Mouse (Mus musculus): ENCODE measurements at regions not wholly inside any gene's neighbourhood (a gene's known extent, or its start where the extent isn't known, plus 50 kb on each side); places are given as distances from the start of the nearest gene placed in this dataset.
A peak's percentile ranks its signal among the peaks of the same experiment; 100 is the strongest.
"Not testable (repeated sequence)": the region's sequence is repeated elsewhere in the genome, so short reads cannot be mapped to it uniquely, and the experiment has no call there.

DNA sequence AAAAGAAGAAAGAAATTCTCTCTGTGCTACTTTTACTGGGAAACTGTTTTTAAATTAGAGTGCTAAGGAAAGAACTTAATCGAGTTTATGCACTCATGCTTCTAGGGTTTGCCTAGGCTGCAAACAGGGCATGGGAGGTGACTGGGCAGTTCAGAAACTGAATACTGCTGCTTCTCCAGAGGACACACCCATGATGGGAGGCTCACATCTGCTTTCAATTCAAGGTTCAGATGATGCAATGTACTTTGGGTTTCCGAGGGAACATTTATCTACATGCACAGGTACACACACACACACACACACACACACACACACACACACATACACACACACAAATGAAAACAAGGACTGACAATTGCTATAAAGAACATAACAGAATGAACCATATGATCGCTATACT is 417.4 kb downstream of the Htr7 start:
- no peak for DNase-seq (ENCODE audit: low spot score in 2 of 2)

DNA sequence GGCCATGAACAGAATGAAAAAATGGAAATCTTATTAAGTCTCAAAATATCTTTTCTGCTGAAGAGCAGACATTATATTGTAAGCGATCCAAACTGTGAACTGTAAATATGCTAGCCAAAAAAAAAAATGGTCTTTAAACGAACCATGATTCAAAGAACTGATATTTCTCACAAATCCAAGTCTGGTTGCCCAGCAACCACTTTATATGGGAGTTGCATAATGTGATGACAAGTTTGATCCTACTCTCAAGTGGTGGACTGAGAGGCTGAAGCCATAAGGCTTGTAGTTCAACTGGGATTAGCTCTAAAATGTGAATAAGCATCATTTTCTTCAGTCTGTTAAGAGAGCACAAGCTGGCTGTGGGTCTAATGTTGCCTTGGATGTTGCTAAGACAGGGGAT is 435.5 kb downstream of the Htr7 start:
- DNase-seq (ENCODE audit: low spot score in 2 of 2) = no peak

DNA sequence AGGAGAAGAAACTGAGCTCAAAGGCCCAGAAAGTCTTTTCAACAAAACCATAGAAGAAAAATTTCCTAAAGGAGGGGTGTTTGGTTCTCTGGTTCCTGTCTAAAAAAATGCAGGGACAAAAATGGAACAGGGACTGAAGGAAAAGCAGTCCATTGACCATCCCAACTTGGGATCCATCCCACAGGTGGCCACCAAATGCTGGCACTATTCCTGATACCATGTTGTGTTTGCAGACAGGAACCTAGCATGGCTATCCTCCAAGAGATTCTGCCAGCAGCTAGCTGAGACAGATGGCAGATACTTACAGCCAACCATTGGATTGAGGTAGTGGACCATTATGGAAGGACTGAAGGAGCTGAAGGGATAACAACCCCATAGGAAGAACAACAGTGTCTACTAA is 461.9 kb downstream of the Htr7 start:
- DNase-seq (ENCODE audit: low spot score in 2 of 2) = no peak

DNA sequence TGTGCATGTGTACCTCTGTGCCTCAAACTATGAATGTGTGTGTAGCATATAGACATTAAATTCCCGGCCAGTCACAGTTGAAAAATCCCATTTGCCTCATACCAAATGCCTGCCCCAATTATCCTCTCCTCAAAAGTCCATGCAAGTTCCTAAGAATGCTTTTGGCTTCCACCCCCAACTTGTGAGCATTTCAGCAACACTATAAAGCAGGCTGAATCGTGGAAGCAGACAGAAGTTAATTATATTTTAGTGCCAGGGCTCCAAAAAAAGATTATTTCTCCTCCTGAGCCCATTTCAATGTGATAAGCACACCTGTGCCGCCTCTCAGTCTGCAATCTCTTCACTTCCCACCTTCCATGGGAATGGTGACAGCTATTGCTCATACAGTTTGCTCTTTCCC is 481.3 kb downstream of the Htr7 start:
- DNase-seq (ENCODE audit: low spot score in 2 of 2) = no peak

DNA sequence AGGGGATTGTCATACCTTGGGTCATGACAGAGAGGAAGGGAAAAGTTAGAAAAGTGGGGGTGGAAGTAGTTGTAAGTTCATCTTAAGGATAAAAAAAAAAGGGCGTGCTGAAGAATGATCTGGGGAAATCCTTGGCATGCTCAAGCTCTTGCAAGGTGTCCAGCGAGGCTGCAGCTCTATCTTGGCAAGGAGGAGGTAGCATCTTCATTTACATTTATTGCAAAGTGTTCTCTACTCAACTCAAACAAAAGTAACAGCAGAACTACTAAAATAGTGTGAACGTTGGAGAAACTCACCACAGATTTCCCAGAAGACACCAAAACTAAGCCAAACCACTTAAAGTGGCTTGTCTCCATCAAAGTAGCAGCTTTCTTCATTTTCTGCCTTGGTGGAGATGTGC is 507.9 kb downstream of the Htr7 start:
- no peak for DNase-seq (ENCODE audit: low spot score in 2 of 2)

DNA sequence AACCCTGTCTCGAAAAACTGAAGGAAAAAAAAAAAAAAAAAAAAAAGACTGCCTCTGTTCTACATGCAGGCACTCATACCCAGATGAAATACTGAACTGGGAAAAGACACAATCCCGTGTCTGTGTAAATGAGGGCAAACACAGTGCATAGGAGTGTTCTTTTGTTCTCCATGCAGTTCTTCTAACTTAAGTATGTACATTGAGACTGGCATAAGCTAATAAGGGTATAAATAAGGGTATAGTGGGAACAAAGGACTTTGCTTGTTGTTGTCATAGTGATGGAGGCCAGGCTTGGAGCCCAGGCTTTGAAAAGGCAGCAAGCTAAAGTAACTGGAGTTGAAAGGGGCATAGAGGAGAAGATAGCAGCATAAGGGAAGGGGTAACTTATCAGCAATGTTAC is 520.5 kb downstream of the Htr7 start:
- no peak for DNase-seq (ENCODE audit: low spot score in 2 of 2)

DNA sequence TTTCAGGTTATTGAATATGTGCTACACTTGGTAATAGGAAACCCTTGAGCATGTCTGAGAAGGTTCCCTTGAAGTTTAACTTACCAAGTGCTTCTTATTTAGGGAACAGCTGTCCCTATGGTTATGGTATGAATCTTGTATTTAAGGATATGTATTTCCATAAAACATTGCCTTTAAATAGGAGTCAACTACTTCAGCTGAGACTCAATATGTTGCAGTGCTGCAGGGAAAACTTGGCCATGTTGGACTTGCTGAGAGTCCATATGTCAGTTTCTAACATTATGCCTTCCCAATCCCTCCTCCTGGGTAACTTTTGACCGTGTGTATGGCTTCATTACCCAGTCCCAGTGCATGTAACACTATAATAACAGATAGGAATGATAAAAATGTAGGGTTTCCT is 528.0 kb downstream of the Htr7 start:
- no peak for DNase-seq (ENCODE audit: low spot score in 2 of 2)

DNA sequence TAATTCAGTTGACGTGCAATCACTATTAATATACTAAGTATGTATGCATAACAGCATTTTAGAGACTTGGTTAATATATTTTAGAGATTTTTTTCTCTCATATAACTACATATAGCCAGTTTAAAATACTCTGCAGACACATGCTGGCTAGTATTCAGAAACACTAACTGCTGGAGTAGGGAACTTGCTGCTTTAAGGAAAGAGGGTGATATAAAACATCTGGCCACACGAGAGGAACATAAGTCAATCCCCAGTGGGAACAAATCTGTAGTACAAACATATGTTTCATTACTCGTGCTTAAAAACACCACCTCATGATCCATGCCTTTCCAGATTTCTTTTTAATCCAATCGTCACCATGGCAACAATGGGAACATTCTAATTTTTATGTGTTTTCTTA is 563.6 kb downstream of the Htr7 start:
- DNase-seq (ENCODE audit: low spot score in 2 of 2) = peak in 1 of 2 experiments; percentile 7

DNA sequence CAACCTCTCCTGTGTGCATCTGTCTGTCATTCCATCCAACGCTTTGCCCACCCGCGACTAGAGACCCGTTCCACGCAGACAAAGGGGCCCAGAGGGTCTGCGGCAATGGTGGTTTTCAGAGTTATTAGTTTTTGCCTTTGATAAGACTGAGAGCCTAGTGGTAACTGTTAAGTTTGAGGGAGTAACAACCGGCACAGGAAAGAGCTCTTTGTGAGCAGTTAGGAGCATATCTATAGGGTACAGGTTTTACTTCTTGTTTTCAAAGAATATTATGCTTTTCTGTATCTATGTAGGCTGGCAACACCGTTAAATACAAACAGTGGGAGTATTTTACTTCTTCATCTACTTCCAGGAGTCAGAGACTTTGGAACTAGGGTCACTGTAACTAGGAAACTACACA is 566.0 kb downstream of the Htr7 start:
- no peak for DNase-seq (ENCODE audit: low spot score in 2 of 2)

DNA sequence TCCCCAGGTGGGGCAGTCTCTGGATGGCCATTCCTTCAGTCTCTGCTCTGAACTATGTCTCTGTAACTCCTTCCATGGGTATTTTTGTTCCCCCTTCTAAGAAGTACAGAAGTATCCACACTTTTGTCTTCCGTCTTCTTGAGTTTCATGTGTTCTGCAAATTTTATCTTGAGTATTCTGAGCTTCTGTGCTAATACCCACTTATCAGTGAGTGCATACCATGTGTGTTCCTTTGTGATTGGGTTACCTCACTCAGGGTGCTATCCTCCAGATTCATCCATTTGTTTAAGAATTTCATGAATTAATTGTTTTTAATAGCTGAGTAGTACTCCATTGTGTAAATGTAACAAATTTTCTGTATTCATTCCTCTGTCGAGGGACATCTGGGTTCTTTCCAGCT is 563.5 kb downstream of the Kif20b start:
- not testable (repeated sequence) for DNase-seq (ENCODE audit: low spot score in 2 of 2)

DNA sequence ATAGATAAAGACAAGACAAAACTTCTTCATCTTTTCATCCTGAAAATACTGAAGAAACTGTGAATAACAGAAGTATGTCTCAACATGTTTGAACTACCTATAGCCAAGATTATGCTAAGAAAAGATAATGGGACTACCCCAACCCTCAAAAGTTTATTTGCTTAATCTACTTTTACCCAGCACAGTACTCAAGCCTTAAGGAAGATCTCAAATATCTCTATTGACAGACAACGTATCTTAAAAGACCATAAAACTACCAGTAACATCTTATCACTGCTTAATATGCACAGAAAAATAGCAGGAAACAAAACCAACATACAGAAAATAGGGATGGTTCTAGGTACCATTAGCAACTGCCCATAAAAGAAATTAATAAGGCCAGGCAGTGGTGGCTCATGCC is 560.3 kb downstream of the Kif20b start:
- no peak for DNase-seq (ENCODE audit: low spot score in 2 of 2)

DNA sequence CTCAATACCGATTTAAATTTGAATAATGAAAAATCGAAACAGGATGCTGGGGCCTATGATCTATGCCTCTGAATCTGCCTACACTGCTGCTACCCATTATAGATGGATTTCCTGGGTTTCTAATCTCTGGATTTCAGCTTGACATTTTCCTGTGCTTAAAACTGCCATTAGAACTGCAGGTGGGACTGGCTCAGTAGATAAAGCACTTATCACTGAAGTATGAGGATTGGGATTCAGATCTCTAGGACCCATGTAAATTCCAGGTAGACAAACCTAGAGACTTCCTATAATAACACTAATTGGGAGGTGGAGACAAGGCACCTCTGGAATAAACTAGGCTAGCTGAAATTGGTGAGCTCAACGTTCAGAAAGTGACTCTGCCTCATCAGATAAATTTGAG is 531.8 kb downstream of the Kif20b start:
- no peak for DNase-seq (ENCODE audit: low spot score in 2 of 2)

DNA sequence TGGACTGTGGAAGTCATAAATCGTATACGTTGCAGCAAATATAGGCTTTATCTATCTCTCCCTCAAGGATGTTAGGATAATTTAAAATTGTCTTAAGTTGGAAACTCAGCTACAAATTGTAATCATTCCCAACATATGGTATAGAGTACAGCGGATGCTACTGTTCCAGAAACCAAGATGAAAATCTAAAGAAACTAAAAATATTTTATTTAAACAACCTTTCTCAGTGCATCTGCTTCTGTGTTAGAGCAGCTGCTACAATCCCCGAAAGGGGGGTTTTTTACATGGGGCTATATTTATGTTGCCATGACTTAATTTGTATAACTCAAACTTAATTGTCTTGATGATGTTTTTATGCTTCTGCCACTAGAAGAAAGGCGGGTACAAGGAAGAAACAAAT is 520.3 kb downstream of the Kif20b start:
- no peak for DNase-seq (ENCODE audit: low spot score in 2 of 2)

DNA sequence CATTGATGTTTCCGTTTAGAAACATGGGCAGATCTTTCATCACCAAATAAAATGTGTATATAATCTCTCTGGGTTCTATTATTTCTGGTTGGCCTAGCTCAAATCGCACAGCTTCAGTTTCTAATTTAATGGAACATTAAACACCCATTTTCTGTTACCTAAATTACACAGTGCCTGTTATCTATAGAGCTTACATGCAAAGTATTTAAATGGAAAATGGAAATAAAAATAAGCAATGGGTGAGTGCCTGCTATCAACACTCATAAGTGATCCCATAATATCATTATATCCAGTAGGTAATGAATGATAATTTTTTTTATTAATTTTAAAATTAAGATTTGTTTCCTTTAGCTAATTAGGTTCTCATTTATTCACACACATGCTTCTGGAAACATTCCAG is 515.9 kb downstream of the Kif20b start:
- no peak for DNase-seq (ENCODE audit: low spot score in 2 of 2)
